Mouse (Mus musculus) forebrain, embryonic 13.5 days (tissue): ENCODE measurements at regions not wholly inside any gene's neighbourhood (a gene's known extent, or its start where the extent isn't known, plus 50 kb on each side); places are given as distances from the start of the nearest gene placed in this dataset.

Experiments used
- ATAC-seq: fragments of 200-750 bp; cut with Nextera tagmentation; 2 replicates; pipeline ENCODE4 v1.8.0; 2017
- H3K27ac ChIP-seq: fragments of 300-500 bp; sonication (generic); 2 replicates; pipeline ENCODE4 v1.5.1; 2015; ENCODE audit warnings: inconsistent platforms, mild to moderate bottlenecking, moderate library complexity
- H3K27me3 ChIP-seq: fragments of 300-500 bp; sonication (generic); 2 replicates; pipeline ENCODE4 v1.6.1; 2015; ENCODE audit warnings: mild to moderate bottlenecking, inconsistent platforms
- H3K36me3 ChIP-seq: fragments of 300-500 bp; sonication (generic); 2 replicates; pipeline ENCODE4 v1.6.1; 2015; ENCODE audit warnings: mild to moderate bottlenecking, inconsistent platforms; ENCODE audit not compliant: poor library complexity, severe bottlenecking
- H3K4me1 ChIP-seq: fragments of 300-500 bp; sonication (generic); 2 replicates; pipeline ENCODE4 v1.6.1; 2015; ENCODE audit warnings: inconsistent platforms
- H3K4me2 ChIP-seq: fragments of 300-500 bp; sonication (generic); 2 replicates; pipeline ENCODE4 v1.6.1; 2015; ENCODE audit warnings: inconsistent platforms, mild to moderate bottlenecking, moderate library complexity
- H3K4me3 ChIP-seq: fragments of 300-500 bp; sonication (generic); 2 replicates; pipeline ENCODE4 v1.5.1; 2015; ENCODE audit warnings: mild to moderate bottlenecking, inconsistent platforms
- H3K9ac ChIP-seq: fragments of 300-500 bp; sonication (generic); 2 replicates; pipeline ENCODE4 v1.6.1; 2015; ENCODE audit warnings: mild to moderate bottlenecking, inconsistent platforms
- H3K9me3 ChIP-seq: fragments of 300-500 bp; sonication (generic); replicated peaks from 2 replicates; pipeline ENCODE4 v1.6.1; 2016; ENCODE audit warnings: inconsistent platforms
- WGBS: fragments of 180-500 bp; shearing (Covaris S2); methylation state at CpG from one replicate; pipeline ENCODE4 v1.1.7; 2015; 5-methylcytosine and 5-hydroxymethylcytosine counted together

- Histone ChIP-seq H3K27me3 (no peaks in the 10 kb centered on the region), H3K4me3 (no peak overlapping the region), H3K9ac (no peak overlapping the region), H3K9me3 (no peaks in the 10 kb centered on the region), H3K27ac (no peak overlapping the region), H3K4me1 (peaks cover 8% of the 10 kb centered on the region), H3K4me2 (no peak overlapping the region), H3K36me3 (no peaks in the 10 kb centered on the region)
- no peak for ATAC-seq
Measured at GRCm38 (mm10) chr2:116444163-116444562, 378.5 kb upstream of the Meis2 start.

- Histone ChIP-seq H3K27me3 (no peaks in the 10 kb centered on the region), H3K4me2 (no peak overlapping the region), H3K9ac (no peak overlapping the region), H3K9me3 (no peaks in the 10 kb centered on the region), H3K4me1 (peaks cover 8% of the 10 kb centered on the region), H3K27ac (no peak overlapping the region), H3K36me3 (no peaks in the 10 kb centered on the region), H3K4me3 (no peak overlapping the region)
- no peak for ATAC-seq
- WGBS = 8% methylated on average over 2 of the region's 2 CpGs
Measured at GRCm38 (mm10) chr2:116440252-116440651, 374.6 kb upstream of the Meis2 start.

- Histone ChIP-seq H3K9me3 (no peaks in the 10 kb centered on the region), H3K4me1 (no peaks in the 10 kb centered on the region), H3K36me3 (no peaks in the 10 kb centered on the region), H3K27ac (no peak overlapping the region), H3K27me3 (no peaks in the 10 kb centered on the region), H3K4me3 (no peak overlapping the region), H3K4me2 (no peak overlapping the region), H3K9ac (no peak overlapping the region)
- no peak for ATAC-seq
Measured at GRCm38 (mm10) chr2:116433481-116433880, 367.8 kb upstream of the Meis2 start.

GRCm38 (mm10) chr2:116424131-116424530 lies 358.5 kb upstream of the Meis2 start:
- no peak for ATAC-seq
- H3K9ac ChIP-seq = no peak overlapping the region
- WGBS = 88% methylated on average over 8 of the region's 8 CpGs

GRCm38 (mm10) chr2:116417428-116418195 lies 352.0 kb upstream of the Meis2 start:
- Histone ChIP-seq H3K9ac (no peak overlapping the region), H3K4me1 (no peaks in the 10 kb centered on the region), H3K4me3 (no peak overlapping the region), H3K9me3 (no peaks in the 10 kb centered on the region), H3K27me3 (no peaks in the 10 kb centered on the region), H3K27ac (no peak overlapping the region), H3K4me2 (no peak overlapping the region), H3K36me3 (no peaks in the 10 kb centered on the region)
- no peak for ATAC-seq
- 82% methylated on average over 13 of the region's 13 CpGs for WGBS

More at GRCm38 (mm10) chr2:116424131-116424530, 358.5 kb upstream of the Meis2 start:
- H3K9me3 ChIP-seq = no peaks in the 10 kb centered on the region
- H3K27me3 ChIP-seq = no peaks in the 10 kb centered on the region
- H3K27ac ChIP-seq = no peak overlapping the region
- no peaks in the 10 kb centered on the region for H3K4me1 ChIP-seq
- no peaks in the 10 kb centered on the region for H3K36me3 ChIP-seq
- no peak overlapping the region for H3K4me2 ChIP-seq
- no peak overlapping the region for H3K4me3 ChIP-seq

- WGBS = 25% methylated on average over 1 of the region's 1 CpGs
- H3K4me1 ChIP-seq = no peaks in the 10 kb centered on the region
- H3K27ac ChIP-seq = no peak overlapping the region
- H3K27me3 ChIP-seq = no peaks in the 10 kb centered on the region
- H3K4me3 ChIP-seq = no peak overlapping the region
- no peak overlapping the region for H3K4me2 ChIP-seq
- no peaks in the 10 kb centered on the region for H3K9me3 ChIP-seq
- H3K36me3 ChIP-seq = no peaks in the 10 kb centered on the region
- H3K9ac ChIP-seq = no peak overlapping the region
- peak; percentile 55; the same call in 1 of the 2 replicates for ATAC-seq
Measured at GRCm38 (mm10) chr2:116415742-116416141, 350.1 kb upstream of the Meis2 start.

- peak; percentile 74; the same call in 1 of the 2 replicates for ATAC-seq
Measured at GRCm38 (mm10) chr2:116402113-116402512, 336.5 kb upstream of the Meis2 start.

GRCm38 (mm10) chr2:116399966-116400365 lies 334.3 kb upstream of the Meis2 start:
- Histone ChIP-seq H3K4me1 (peaks cover 8% of the 10 kb centered on the region; the same call in 1 of the 2 replicates), H3K36me3 (no peaks in the 10 kb centered on the region), H3K9ac (no peak overlapping the region), H3K4me2 (no peak overlapping the region), H3K9me3 (no peaks in the 10 kb centered on the region), H3K4me3 (no peak overlapping the region), H3K27me3 (no peaks in the 10 kb centered on the region), H3K27ac (no peak overlapping the region)
- no peak for ATAC-seq
- WGBS = 71% methylated on average over 1 of the region's 1 CpGs

More at GRCm38 (mm10) chr2:116402113-116402512, 336.5 kb upstream of the Meis2 start:
- H3K27me3 ChIP-seq = no peaks in the 10 kb centered on the region
- no peak overlapping the region for H3K4me3 ChIP-seq
- peaks cover 8% of the 10 kb centered on the region; the same call in 1 of the 2 replicates for H3K4me1 ChIP-seq
- no peak overlapping the region for H3K27ac ChIP-seq
- H3K36me3 ChIP-seq = no peaks in the 10 kb centered on the region
- H3K9me3 ChIP-seq = no peaks in the 10 kb centered on the region
- no peak overlapping the region for H3K4me2 ChIP-seq
- H3K9ac ChIP-seq = no peak overlapping the region
- 41% methylated on average over 1 of the region's 1 CpGs for WGBS

GRCm38 (mm10) chr2:116368811-116369210 lies 303.2 kb upstream of the Meis2 start:
- WGBS = 78% methylated on average over 3 of the region's 3 CpGs
- no peak overlapping the region for H3K4me3 ChIP-seq

GRCm38 (mm10) chr2:116364136-116364535 lies 298.5 kb upstream of the Meis2 start:
- no peak overlapping the region for H3K9ac ChIP-seq
- H3K36me3 ChIP-seq = no peaks in the 10 kb centered on the region
- no peak overlapping the region for H3K4me3 ChIP-seq
- no peak for ATAC-seq
- WGBS = 75% methylated on average over 2 of the region's 2 CpGs
- no peaks in the 10 kb centered on the region for H3K9me3 ChIP-seq
- no peak overlapping the region for H3K4me2 ChIP-seq
- H3K27ac ChIP-seq = no peak overlapping the region
- H3K27me3 ChIP-seq = no peaks in the 10 kb centered on the region
- H3K4me1 ChIP-seq = no peaks in the 10 kb centered on the region

More at GRCm38 (mm10) chr2:116368811-116369210, 303.2 kb upstream of the Meis2 start:
- no peaks in the 10 kb centered on the region for H3K27me3 ChIP-seq
- H3K9me3 ChIP-seq = no peaks in the 10 kb centered on the region
- no peak overlapping the region for H3K9ac ChIP-seq
- no peak overlapping the region for H3K27ac ChIP-seq
- H3K4me1 ChIP-seq = no peaks in the 10 kb centered on the region
- no peak overlapping the region for H3K4me2 ChIP-seq
- ATAC-seq = no peak
- H3K36me3 ChIP-seq = no peaks in the 10 kb centered on the region

GRCm38 (mm10) chr2:116358145-116358544 lies 292.5 kb upstream of the Meis2 start:
- no peak for ATAC-seq
- 9% methylated on average over 1 of the region's 1 CpGs for WGBS

GRCm38 (mm10) chr2:116348530-116348914 lies 282.9 kb upstream of the Meis2 start:
- Histone ChIP-seq H3K4me3 (no peak overlapping the region), H3K4me1 (peaks cover 3% of the 10 kb centered on the region; the same call in 1 of the 2 replicates), H3K27ac (no peak overlapping the region), H3K36me3 (no peaks in the 10 kb centered on the region), H3K27me3 (no peaks in the 10 kb centered on the region), H3K4me2 (no peak overlapping the region), H3K9me3 (no peaks in the 10 kb centered on the region), H3K9ac (no peak overlapping the region)
- ATAC-seq = peak; percentile 36; the same call in 1 of the 2 replicates
- 73% methylated on average over 1 of the region's 1 CpGs for WGBS

More at GRCm38 (mm10) chr2:116358145-116358544, 292.5 kb upstream of the Meis2 start:
- no peaks in the 10 kb centered on the region for H3K9me3 ChIP-seq
- no peak overlapping the region for H3K27ac ChIP-seq
- H3K27me3 ChIP-seq = no peaks in the 10 kb centered on the region
- no peak overlapping the region for H3K4me3 ChIP-seq
- H3K4me1 ChIP-seq = no peaks in the 10 kb centered on the region
- no peaks in the 10 kb centered on the region for H3K36me3 ChIP-seq
- no peak overlapping the region for H3K4me2 ChIP-seq
- no peak overlapping the region for H3K9ac ChIP-seq
